Mouse (Mus musculus) megakaryocyte, embryonic 14.5 days (primary cell): ENCODE results near the gene Nkain4. TPM values are rescaled to one million over a fixed set of nuclear protein-coding genes. Genes with fewer than 3 reads are reported as not detected.
A peak's percentile ranks its signal among the peaks of the same experiment; 100 is the strongest.

Experiments
- H3K27me3 ChIP-seq: replicated peaks from 2 replicates; pipeline ENCODE3; 2012; ENCODE audit warnings: inconsistent platforms
- H3K36me3 ChIP-seq: replicated peaks from 2 replicates; pipeline ENCODE3; 2012; ENCODE audit warnings: low read length, inconsistent platforms, mixed read lengths
- H3K4me1 ChIP-seq: 2 replicates; pipeline ENCODE4 v1.6.1; 2012; ENCODE audit warnings: inconsistent platforms
- H3K4me3 ChIP-seq: replicated peaks from 2 replicates; pipeline ENCODE3; 2012; ENCODE audit warnings: moderate library complexity, mild to moderate bottlenecking, inconsistent platforms
- H3K9me3 ChIP-seq: 2 replicates; pipeline ENCODE4 v1.6.1; 2012; ENCODE audit warnings: inconsistent platforms
- FLI1 ChIP-seq: IDR thresholded peaks from 2 replicates; pipeline ENCODE4 v1.6.1; 2012; ENCODE audit warnings: low read length, inconsistent platforms, mixed read lengths
- GATA1 ChIP-seq: IDR thresholded peaks from 3 replicates; pipeline ENCODE4 v1.6.1; 2012; ENCODE audit warnings: mixed read lengths, low read length, inconsistent platforms, borderline replicate concordance
- polyA plus RNA-seq: library from polyadenylated mRNA; stranded (reverse); fragments of >175 nt; gene quantifications from 2 replicates; pipeline ENCODE4 v1.2.3, GENCODE M21; 2012; ENCODE audit warnings: low replicate concordance; ENCODE audit not compliant: insufficient read depth

Nkain4 gene
- polyA plus RNA-seq, 1 experiment = not detected

DNA sequence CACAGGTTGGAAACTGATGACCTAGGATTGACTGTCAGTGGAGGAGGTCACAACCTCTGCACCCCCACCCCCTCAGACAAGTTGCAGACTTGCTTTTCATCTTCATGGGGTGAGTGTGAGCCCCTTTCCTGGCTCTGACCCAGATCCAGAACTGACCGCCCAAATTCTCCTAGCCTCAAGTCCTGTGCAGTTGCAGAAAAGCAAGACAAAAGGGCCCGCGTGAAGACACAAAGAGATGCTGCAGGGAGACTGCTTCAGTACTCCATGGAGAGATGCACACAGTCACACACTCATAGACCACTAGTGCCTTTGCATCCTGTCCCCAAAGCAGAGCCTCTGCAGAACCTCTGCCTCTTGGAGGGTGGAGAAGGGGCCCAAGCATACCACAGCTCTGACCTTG, 59.2 kb downstream of the Nkain4 start:
- no peak for TF ChIP-seq FLI1
- TF ChIP-seq GATA1 = no peak

DNA sequence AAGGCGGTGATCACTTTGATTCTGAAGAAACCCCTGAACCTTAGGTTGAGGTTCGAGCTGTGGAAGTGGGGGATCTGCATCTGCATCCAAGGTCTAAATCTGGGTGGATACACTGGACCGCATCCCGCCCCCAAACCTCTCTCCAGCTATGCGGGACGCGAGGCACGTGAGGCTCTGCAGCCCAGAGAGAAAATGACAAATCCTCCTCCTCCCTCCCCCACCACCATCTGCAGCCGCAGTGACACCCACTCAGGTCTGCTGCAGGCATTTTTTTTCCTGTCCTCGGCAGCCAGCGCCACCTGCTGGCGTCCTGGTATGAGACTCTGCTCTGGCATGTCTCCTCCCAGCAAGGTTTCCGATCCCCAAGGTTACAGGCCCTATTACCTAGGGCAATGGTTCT, 59.8 kb downstream of the Nkain4 start:
- peaks cover 5% of the 10 kb centered on the region for H3K9me3 ChIP-seq
- no peak for TF ChIP-seq FLI1
- no peak for TF ChIP-seq GATA1
- H3K36me3 ChIP-seq = no peaks in the 10 kb centered on the region
- H3K4me1 ChIP-seq = peaks cover 24% of the 10 kb centered on the region
- H3K4me3 ChIP-seq = peak overlapping the region; percentile 11
- peaks cover 99% of the 10 kb centered on the region for H3K27me3 ChIP-seq

More for the DNA sequence above, 59.2 kb downstream of the Nkain4 start:
- Histone ChIP-seq H3K4me3 (no peak overlapping the region), H3K27me3 (peaks cover 96% of the 10 kb centered on the region), H3K4me1 (peaks cover 24% of the 10 kb centered on the region), H3K36me3 (no peaks in the 10 kb centered on the region), H3K9me3 (peaks cover 9% of the 10 kb centered on the region)

DNA sequence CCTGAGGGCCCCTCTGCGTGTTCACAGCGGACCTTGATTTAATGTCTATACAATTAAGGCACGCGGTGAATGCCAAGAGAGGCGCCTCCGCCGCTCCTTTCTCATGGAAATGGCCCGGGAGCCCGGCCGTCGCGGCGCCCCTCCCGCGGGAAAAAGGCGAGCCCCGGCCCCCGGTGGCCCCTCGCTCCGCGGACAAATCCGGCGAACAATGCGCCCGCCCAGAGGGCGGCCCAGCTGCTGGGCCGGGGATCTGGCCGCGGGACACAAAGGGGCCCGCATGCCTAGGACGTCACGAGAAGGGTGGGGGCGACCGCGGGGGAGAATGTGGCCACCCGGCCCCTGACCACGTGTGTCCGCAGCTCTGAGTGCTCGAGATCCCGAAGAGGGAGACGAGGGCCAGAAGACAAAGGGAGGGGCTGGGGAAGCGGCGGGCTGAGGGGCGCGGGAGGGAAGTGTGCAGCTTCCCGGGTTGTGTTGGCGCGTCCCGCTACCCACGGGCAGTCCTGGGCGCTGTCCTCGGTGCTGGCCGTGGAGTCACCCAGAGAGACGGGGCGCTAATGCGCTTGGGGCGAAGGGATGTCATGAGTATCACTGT, 60.4 kb downstream of the Nkain4 start:
- Histone ChIP-seq H3K27me3 (peaks cover 99% of the 10 kb centered on the region), H3K4me1 (peaks cover 24% of the 10 kb centered on the region), H3K4me3 (peak overlapping the region; percentile 10), H3K36me3 (no peaks in the 10 kb centered on the region), H3K9me3 (no peaks in the 10 kb centered on the region)
- TF ChIP-seq GATA1 = no peak
- TF ChIP-seq FLI1 = no peak

DNA sequence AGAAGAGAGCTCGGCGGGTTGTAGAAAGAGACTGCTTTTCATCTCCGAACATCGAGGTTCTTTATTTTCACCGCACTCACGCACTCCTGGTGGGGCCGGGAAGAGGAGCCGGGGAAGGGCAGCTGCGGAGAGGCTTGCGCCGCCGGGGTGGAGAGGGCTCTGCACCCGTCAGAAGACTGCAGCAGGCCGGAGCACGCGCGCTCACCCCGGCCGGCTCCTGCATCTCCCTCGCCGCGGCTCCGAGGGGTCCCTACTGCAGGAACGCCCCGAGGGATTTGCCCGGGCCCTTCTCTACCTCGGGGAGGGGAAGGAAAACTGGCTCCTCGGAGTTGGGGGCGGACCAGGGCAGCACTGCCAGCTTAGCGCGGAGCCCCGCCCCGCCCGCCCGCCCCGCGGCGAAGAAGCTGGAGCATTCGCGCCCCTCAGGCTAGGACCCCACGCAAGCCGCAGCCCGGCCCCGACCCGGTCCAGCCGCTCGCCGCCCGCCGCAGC, 60.9 kb downstream of the Nkain4 start:
- TF ChIP-seq FLI1 (no peak), GATA1 (no peak)
- H3K4me3 ChIP-seq = peak overlapping the region; percentile 86
- no peaks in the 10 kb centered on the region for H3K9me3 ChIP-seq
- H3K27me3 ChIP-seq = peaks cover 99% of the 10 kb centered on the region
- peaks cover 24% of the 10 kb centered on the region for H3K4me1 ChIP-seq
- no peaks in the 10 kb centered on the region for H3K36me3 ChIP-seq

DNA sequence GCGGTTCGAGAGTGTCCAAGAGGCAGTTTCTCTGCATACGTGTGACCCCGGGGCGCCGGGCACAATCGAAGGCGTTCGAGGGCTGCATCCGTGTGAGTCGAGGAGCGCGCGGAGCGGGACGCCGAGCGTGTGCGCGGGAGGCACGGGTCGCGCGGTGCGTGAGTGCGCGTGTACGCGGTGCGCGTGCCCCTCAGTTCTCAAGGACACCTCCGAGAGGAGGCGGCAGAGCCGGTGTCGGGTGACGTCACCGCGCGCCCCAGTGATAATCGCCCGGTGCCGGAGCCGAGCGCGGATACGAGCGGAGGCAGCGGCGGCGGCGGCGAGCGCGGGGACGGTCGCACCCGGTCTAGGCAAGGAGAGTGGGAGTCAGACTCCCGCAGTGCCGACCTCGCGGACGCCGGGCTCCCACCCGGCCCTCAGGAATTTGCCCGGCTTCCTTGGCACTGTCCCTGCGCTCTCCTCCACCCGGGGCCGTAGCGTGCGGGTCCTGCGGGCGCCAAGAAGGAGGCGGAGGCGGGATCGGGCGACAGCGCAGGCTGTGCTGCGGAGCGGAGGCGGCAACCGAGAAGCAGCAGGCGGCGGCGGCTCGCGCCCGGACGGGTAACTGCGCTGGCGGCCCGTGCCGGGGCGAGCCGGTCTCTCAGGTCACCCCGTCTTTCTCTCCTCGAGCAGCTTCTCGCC, 61.5 kb downstream of the Nkain4 start:
- TF ChIP-seq FLI1 (no peak), GATA1 (no peak)
- Histone ChIP-seq H3K36me3 (no peaks in the 10 kb centered on the region), H3K27me3 (peaks cover 100% of the 10 kb centered on the region), H3K9me3 (no peaks in the 10 kb centered on the region), H3K4me3 (peak overlapping the region; percentile 86), H3K4me1 (peaks cover 24% of the 10 kb centered on the region)

DNA sequence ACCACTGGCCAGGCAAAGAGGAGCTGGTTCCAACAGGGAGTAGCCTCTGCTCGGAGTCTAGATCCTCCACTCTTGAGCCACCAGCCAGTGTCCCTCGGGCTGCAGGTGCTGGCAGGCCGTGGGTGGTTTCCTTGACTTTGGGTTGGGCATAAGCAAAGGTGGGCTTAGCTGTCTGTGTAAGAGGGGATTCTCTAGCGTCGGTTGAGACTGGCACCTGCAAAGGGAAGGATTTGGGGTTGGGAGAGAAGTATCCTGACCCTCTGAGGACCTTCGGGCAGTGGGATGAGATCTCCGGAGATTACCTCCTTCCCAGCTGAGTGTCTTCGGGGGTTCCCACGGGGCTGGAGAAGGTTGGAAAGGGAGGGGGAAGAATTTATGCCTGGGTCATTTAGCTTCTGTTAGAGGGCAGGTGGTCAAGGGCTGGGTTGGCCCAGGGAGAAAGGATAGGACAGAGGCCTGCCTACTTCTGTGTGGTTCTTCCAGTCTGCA, 62.6 kb downstream of the Nkain4 start:
- no peak for TF ChIP-seq FLI1
- no peak for TF ChIP-seq GATA1
- Histone ChIP-seq H3K9me3 (no peaks in the 10 kb centered on the region), H3K27me3 (peaks cover 100% of the 10 kb centered on the region), H3K4me3 (no peak overlapping the region), H3K36me3 (no peaks in the 10 kb centered on the region), H3K4me1 (peaks cover 24% of the 10 kb centered on the region)

DNA sequence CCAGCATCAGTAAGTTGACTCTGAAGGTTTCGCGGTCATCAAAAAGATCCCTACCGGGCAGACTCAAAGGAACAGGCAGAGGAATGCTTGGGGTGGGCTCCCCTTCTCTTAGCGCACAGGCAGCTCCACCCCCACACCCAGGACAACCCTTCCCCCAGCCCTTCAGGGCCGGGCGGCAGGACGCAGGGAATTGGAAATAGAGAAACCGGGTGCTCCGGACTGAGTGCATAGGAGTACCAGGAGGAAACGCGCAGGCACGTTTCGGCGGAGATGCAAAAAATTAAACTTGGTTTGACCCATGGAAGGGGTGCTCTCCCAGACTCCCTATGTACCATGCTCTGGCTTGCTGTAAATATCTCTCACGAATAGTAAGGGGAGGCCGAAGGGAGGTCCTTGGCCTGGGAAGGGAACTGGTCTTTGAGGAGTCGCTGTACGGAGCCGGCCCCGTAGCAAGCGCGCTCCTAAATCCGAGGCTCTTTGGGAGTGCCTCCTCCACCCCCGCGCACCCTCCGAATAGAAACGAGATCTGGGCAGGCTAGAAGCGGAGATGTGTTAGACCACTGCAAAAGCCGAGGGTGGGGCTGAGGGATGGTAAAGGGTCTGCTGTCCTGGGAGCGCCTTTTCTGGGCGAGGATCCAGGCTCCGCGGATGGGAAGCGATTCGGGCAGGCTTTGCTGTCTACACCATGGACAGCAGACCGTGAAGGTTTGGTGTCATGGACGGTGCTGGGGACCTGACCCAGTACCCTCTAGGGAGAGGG, 63.2 kb downstream of the Nkain4 start:
- Histone ChIP-seq H3K4me3 (no peak overlapping the region), H3K27me3 (peaks cover 100% of the 10 kb centered on the region)

DNA sequence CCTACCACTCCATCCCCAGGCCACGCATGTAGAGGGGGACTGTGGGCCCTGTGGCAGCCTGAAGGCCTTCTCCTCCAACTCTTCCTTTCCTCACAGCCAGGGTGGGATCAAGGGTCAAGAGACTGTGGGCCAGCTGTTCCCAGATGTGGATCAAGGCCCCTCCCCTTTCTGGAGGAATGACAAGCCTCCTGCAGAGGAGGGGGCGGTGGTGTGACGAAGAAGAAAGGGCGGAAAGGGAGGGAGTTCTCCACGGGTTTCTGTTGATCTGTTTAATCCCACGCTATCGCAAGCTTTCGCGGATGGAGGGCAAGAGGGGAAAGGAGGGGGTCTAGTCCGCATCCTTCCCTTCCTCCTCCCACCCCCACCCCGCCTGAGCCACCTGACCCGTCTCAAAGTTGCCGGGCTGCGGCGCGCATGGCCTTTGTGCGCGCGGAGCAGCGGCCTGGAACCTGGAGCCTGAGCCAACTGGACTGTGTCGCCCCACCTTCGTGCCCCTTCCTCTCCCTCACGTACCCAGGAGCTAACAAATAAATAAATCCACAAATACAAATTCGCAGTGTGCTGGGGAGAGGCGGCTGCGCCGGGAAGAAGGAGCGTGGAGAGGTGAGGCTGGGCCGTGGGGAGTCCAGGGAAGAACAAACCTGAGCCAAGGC, 64.0 kb downstream of the Nkain4 start:
- Histone ChIP-seq H3K9me3 (no peaks in the 10 kb centered on the region), H3K4me1 (peaks cover 24% of the 10 kb centered on the region), H3K36me3 (no peaks in the 10 kb centered on the region), H3K4me3 (no peak overlapping the region), H3K27me3 (peaks cover 100% of the 10 kb centered on the region)
- TF ChIP-seq FLI1 = no peak
- TF ChIP-seq GATA1 = no peak

More for the DNA sequence above, 63.2 kb downstream of the Nkain4 start:
- peaks cover 24% of the 10 kb centered on the region for H3K4me1 ChIP-seq
- TF ChIP-seq FLI1 (no peak), GATA1 (no peak)
- H3K36me3 ChIP-seq = no peaks in the 10 kb centered on the region
- H3K9me3 ChIP-seq = no peaks in the 10 kb centered on the region

DNA sequence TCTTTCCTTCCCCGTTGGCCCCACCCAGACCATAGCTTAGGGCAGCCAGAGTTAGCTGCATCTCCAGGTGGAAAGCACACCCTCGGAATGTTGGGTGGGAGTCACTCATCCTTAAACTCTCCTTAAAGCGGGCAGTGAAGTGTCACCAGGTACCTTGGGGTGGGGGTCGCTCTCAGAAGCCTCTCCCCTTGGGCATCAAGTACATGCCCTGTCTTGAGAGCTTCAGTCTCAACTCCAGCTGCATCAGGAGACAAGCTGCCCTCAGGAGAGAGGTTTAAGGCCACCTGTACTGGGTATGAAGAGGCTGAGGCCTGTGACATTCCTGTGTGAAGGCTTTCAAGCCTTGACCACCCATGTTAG, 64.6 kb downstream of the Nkain4 start:
- Histone ChIP-seq H3K36me3 (no peaks in the 10 kb centered on the region), H3K4me3 (no peak overlapping the region), H3K9me3 (no peaks in the 10 kb centered on the region), H3K27me3 (peaks cover 100% of the 10 kb centered on the region), H3K4me1 (peaks cover 23% of the 10 kb centered on the region)
- TF ChIP-seq GATA1 (no peak), FLI1 (no peak)
